Mouse (Mus musculus) layer of hippocampus, postnatal 14 days (tissue): ENCODE measurements at regions not wholly inside any gene's neighbourhood (a gene's known extent, or its start where the extent isn't known, plus 50 kb on each side); places are given as distances from the start of the nearest gene placed in this dataset.

ENCODE experiments used
- DNase-seq, 2 experiments: peaks; one replicate each; pipeline ENCODE4 v3.0.0; 2021 to 2022; ENCODE audit warnings: low spot score in 2 of 2, mixed read lengths in 1 of 2

- no peak for DNase-seq
Observed at GRCm38 (mm10) chr13:37528380-37528779, 183.4 kb downstream of the Ly86 start.

DNA sequence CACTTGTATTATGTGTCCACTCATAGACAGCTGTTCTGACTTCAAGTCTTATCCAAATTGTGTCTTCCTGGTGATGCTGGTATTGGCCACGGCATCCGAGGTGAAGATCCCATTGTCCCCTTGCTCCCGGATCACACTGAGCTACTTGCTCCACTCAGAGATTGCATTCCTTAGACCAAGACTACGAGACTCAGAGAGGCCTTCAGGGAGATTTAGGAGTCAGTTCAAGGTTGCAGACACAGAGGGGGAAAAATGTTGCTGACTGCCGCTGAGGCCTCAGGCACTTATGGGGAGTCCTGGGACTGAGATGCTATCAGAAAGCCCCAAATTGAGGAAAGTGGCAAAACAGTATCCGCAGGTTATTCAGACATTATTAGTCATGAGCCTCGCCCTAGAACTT, 183.9 kb downstream of the Ly86 start:
- no peak for DNase-seq

DNA sequence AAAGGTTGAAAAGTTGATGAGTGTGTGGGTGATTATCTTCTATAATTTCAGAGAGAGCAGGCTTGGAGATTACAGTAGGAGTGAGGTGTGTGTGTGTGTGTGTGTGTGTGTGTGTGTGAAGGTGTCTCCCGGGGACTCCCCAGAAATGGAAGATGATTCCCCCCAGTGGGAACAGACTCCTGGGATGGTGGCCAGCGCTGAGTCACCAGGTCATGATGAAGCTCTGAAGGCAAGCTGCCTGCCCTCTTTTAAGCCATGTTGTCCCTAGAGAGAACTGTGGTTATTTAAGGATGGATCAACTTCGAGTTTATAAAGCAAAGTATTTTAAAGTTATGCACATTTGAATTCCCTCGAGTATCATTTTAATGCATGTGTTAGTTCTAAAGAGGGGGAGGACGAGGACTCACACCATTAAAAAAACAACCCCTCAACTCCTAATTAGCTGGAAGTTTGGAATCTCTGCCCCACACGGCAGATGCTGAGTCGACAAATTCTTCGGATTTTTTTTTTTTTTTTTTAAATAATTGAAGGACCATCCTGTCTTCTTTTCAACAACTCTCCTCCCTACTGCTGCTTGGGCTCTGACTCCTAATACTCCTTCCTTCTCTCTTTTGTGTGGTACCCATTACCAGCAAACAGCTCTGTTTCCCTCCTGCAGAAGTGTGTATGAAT, 186.6 kb downstream of the Ly86 start:
- DNase-seq, result no peak

DNA sequence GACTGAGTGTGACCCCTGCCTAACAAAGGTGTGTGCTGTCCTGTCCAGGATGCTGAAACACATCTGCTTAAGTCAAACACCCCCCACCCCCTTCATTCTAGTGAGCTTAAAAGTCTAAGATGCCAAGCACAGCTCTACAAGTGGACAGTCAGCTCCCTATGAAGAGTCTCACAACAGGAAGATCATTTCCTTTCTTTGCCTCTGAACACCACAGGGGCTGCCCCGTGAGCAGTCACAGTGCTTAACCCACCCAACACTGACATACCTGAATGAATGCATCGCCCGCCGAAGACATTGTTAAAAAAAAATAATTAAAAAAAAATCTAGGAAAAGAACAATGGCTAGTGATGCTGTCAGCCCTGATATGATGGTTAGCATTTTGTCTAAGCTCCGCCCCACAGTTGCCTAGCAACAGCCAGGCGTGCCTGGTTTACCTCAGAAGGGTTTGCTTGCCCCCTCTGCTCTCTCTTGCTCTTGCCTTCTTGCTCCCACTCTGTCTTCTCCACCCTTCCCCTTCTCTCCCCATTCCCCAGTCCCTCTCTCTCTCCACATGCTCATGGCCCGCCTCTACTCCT, 187.7 kb downstream of the Ly86 start:
- DNase-seq, result no peak

- no peak for DNase-seq
Observed at GRCm38 (mm10) chr13:37533851-37534250, 188.8 kb downstream of the Ly86 start.

GRCm38 (mm10) chr13:37537330-37537729, 192.3 kb downstream of the Ly86 start:
- DNase-seq, result no peak

- DNase-seq, result no peak
Observed at GRCm38 (mm10) chr13:37537793-37538192, 192.8 kb downstream of the Ly86 start.

DNA sequence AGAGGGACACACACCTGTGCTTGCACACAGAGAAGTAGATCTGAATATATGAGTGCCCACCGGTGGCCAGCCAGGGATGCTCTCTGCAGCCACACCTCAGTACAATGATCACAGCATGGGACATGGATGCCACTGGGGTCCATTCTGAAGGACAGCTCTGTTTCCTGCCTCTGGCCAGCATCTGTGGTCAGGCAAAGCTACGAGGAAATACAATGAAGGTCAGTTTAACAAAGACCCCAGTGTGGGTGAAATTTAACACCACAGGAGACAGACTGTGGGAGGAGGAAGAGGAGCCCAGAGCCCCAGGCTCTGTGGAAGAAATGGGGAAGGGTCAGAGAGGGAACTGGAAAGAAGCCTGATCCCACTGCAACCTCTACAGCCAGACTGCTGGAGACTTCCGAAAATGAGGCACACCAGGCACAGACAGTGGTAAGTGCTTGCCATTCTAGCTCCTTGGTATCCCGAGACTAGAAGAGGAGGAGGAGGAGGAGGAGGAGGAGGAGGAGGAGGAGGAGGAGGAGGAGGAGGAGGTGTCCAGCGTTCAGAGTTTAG, 196.0 kb downstream of the Ly86 start:
- DNase-seq, result no peak

- DNase-seq, result peak; percentile 32 to 54
Observed at GRCm38 (mm10) chr13:37541674-37542073, 196.7 kb downstream of the Ly86 start.

- no peak for DNase-seq
Observed at GRCm38 (mm10) chr13:37542744-37543196, 197.8 kb downstream of the Ly86 start.

- DNase-seq, result no peak
Observed at GRCm38 (mm10) chr13:37543788-37544187, 198.8 kb downstream of the Ly86 start.

- DNase-seq, result no peak
Observed at GRCm38 (mm10) chr13:37544696-37545095, 199.7 kb downstream of the Ly86 start.

GRCm38 (mm10) chr13:37546556-37546955, 201.5 kb downstream of the Ly86 start:
- DNase-seq, result no peak

- no peak for DNase-seq
Observed at GRCm38 (mm10) chr13:37550584-37550983, 205.6 kb downstream of the Ly86 start.

GRCm38 (mm10) chr13:37553392-37553791, 208.4 kb downstream of the Ly86 start:
- no peak for DNase-seq

DNA sequence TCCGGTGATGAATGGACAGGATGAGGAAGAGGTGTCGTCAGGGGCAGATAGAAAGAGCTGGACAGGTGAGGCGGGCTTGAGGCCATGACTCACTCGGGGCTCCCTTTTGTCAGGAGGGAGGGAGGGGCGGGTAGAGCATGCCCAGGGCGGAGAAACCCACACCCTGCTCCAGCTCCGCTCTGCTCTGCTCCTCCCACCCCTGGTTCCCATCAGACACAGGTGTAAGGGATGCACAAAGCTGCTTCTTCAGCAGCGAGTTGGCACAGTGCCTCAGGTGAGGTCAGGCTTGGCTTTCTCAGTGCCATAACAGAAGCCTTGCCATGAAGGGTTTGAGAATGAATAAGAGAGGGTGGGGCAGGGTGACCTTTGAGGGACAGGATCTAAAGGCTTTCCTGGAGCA, 212.2 kb downstream of the Ly86 start:
- DNase-seq, result no peak

DNA sequence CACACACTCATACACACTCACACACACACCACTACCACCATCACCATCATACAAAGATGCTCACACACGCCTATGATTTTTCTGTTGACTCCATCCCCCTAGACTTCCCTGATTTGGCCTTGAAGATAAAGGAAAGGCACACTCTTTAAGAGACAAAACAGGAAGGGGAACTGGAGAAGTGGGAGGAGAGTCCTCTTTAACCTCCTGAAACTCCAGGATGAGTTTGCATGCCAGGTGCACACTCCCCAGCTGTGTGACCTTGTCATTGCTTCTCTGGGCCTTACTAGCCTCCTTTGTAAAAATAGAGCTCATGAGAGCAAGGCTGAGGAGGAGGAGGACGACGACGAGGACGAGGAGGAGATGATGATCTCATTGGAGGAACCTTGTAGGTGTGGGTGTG, 212.8 kb downstream of the Ly86 start:
- no peak for DNase-seq

GRCm38 (mm10) chr13:37559056-37559455, 214.0 kb downstream of the Ly86 start:
- DNase-seq, result no peak

GRCm38 (mm10) chr13:37559706-37560313, 214.8 kb downstream of the Ly86 start:
- DNase-seq, result peak in 1 of 2 experiments; percentile 8

DNA sequence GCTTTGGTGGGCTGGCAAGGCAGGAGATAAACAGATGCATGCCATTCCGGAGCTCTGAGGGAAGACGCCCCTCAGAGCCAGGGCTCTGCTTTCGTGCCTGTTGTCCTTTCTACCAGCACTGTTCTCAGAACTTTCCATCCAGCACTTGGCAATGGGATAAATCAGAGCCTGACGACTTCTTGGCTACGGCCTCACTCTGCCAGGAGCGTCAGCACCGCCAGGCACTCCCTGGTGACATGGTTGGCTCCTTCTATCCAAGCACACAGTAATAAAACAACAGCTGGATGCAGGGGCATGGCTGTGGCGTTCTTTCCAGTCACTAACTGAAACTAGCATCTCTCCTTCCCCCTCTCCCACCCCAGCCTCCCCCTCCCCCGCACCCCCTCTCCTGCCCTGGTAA, 215.4 kb downstream of the Ly86 start:
- DNase-seq, result no peak

GRCm38 (mm10) chr13:37560800-37561199, 215.8 kb downstream of the Ly86 start:
- DNase-seq, result no peak

- no peak for DNase-seq
Observed at GRCm38 (mm10) chr13:37561437-37561836, 216.4 kb downstream of the Ly86 start.
